Mouse (Mus musculus): ENCODE measurements at regions not wholly inside any gene's neighbourhood (a gene's known extent, or its start where the extent isn't known, plus 50 kb on each side); places are given as distances from the start of the nearest gene placed in this dataset.

DNA sequence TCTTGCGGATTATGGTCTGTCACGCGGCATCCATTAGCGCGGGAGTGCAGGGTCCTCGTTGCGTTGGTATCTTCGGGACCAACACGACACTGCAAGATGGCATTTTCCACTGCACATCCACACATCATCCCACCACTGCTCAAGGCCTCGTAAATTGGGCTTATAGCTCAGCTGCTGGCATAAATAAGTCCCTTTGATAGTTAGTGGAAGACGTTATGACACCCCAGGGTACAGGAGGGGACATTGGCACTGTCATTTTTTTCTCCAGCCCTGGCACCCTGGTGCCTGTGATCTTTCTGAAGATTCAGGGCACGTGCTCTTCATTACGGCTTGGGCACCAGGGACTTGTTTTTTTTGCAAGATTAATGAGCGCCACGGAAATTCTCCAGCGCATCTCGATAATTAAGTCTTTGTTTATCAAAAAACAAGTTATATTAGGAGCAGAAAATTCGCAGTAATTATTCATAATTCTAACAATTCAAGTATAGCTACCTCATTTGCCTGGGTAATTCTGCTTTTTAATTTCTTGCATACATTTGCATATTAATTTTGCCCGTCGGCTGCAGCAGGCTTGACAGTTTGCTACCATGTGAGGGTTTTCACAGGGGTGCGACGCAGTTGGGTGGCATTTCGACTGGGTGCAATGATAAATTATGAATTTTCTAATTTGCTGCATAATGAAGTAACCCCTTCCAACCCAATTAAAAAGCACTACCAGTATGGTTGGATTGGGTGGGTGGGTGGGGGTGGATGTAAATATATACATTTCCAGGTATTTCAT, 119.1 kb downstream of the Vrk1 start:
- in situ Hi-C loops (cut with MboI, MseI), result no loop called here

- in situ Hi-C loops (cut with MboI, MseI), result no loop called here
Measured at GRCm38 (mm10) chr12:106130071-106130676, 120.1 kb downstream of the Vrk1 start.

DNA sequence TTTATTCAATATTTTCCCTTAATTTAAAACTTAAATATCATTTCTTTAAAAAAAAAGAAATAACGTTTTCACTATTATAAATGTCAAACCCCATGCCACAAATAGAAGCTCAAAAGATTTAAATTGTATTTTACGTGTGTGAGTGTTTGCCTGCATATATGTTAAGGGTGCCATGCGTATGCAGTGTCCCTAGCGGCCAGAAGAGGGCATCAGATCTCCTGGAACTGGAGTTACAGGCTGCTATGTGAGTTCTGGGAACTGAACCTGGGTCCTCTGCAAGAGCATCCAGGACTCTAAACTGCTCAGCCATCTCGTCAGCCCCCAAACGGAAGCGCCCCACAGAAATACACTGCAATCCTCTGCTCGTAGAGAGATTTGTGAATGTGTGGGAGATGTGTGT, 122.7 kb downstream of the Vrk1 start:
- in situ Hi-C loops (cut with MboI, MseI), result no loop called here

- in situ Hi-C loops (cut with MboI, MseI), result no loop called here
Measured at GRCm38 (mm10) chr12:106138466-106138865, 128.4 kb downstream of the Vrk1 start.

GRCm38 (mm10) chr12:106139491-106139890, 129.5 kb downstream of the Vrk1 start:
- in situ Hi-C loops (cut with MboI, MseI), result no loop called here

DNA sequence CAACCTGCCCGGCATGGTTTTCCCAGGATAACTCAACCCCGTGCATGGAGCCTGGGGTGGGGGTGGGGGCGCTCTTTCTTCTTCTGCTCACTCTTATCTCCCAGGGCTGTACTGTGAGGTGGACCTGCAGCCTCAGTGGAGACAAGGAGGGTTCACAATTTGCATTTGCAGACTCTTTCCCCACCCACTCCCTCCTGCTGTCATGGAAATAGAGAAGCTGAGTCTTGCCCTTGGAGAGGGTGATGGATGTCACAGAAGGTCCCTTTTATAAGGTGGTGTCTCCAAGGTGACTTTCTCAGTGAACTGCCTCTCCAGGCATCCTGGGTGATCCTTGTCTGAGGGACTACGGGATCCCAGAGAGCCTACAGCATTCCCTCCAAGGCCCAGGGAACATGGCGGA, 129.9 kb downstream of the Vrk1 start:
- in situ Hi-C loops (cut with MboI, MseI), result no loop called here

- in situ Hi-C loops (cut with MboI, MseI), result no loop called here
Measured at GRCm38 (mm10) chr12:106140671-106141070, 130.6 kb downstream of the Vrk1 start.

DNA sequence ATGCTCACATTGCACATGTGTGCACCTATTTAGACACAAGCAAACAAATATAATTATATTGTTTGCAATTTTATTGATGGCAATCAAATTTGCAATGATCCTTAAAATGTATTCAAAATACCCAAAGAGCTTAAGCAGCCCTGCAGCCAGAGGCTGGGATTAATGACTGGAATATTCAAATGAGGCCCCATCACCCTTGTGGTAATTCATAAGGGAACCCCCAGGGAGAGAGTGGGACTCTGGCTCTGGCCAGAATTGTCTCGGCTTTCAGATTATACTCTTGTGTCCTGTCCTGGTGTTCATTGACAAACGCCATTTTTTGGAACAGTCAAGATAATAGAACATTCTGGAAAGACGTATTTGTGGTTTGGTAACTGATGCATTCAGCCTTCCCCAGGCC, 133.5 kb downstream of the Vrk1 start:
- in situ Hi-C loops (cut with MboI, MseI), result no loop called here

DNA sequence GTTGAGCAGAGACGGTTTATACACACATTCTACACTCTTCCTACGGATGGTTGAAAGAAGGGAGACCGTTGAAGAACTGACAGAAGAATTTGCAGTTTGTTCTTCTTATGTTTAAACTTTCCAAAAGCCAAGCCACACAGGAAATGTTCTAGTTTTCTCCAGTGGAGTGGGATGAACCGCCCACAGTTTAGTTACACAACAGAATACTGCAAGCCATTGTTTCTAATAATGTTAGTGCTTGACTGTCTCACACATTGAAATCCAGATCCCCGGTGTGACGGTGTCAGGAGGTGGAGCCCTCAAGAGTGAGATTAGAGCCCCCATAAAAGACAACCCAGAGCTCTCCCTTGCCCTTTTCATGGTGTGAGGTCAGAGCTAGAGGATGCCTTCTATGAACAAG, 146.8 kb downstream of the Vrk1 start:
- in situ Hi-C loops (cut with MboI, MseI), result no loop called here

GRCm38 (mm10) chr12:106157827-106158226, 147.8 kb downstream of the Vrk1 start:
- in situ Hi-C loops (cut with MboI, MseI), result no loop called here

GRCm38 (mm10) chr12:106158620-106159019, 148.6 kb downstream of the Vrk1 start:
- in situ Hi-C loops (cut with MboI, MseI), result no loop called here

- in situ Hi-C loops (cut with MboI, MseI), result no loop called here
Measured at GRCm38 (mm10) chr12:106171301-106171700, 161.3 kb downstream of the Vrk1 start.

DNA sequence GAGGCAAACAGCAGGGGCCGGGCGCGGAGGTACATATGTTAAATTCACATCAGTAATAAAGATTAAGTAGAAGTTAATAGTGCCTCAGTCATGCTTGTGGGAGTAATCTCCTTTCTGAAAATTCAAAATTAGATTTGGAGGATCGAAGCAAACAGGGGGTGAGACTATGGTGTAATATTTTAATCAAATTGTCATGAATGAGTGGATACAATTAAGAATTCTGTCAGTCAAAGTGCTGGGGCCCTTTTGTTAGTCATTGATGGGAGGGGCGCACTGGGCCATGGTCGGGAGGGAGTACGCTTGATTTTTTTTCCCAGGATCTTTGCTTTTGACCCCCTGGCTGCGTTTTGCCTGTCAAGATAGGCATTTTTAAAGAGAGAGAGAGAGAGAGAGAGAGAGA, 163.2 kb downstream of the Vrk1 start:
- in situ Hi-C loops (cut with MboI, MseI), result no loop called here

DNA sequence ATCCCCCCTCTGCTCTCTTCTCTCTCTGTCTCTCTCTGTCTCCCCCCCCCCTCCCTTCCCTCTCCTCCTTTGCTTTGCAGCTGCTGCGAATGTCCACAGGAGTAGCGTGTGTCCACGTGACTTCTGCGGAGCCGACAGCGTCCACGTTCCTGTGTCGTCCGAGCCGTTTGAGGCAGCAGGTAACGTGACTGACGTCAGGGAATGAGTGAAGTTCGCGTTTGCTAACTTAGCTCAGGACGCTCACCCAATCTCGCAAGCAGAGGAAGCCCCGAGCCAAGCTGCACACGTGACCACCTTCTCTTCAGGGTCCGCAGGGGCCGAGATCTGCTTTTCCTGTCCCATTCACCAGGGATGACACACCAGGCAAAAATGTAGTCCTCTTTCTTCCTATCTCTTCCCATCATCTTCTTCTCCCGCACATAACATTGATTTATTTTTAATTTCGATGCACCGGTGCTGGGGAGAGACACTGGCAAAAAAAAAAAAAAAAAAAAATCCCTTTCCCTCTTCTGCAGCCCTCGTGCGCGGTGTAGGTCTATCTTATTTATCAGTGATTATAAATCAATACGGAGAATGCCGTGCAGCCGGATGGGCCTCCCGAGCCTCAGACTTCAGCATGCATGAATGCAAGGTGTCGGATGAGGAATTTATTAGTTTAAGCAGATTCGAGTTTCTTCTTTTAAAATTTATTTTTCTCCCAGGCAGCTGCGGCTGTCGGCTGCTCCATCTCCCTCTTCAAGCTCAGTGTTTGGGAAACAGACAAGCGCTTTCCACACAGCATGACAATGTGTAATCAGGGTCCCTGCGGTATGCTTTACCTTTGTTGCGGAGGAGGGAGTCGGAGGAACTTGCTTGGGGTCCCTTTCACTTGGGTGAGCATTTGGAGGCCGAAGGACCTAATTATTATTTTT, 164.3 kb downstream of the Vrk1 start:
- in situ Hi-C loops (cut with MboI, MseI), result no loop called here

DNA sequence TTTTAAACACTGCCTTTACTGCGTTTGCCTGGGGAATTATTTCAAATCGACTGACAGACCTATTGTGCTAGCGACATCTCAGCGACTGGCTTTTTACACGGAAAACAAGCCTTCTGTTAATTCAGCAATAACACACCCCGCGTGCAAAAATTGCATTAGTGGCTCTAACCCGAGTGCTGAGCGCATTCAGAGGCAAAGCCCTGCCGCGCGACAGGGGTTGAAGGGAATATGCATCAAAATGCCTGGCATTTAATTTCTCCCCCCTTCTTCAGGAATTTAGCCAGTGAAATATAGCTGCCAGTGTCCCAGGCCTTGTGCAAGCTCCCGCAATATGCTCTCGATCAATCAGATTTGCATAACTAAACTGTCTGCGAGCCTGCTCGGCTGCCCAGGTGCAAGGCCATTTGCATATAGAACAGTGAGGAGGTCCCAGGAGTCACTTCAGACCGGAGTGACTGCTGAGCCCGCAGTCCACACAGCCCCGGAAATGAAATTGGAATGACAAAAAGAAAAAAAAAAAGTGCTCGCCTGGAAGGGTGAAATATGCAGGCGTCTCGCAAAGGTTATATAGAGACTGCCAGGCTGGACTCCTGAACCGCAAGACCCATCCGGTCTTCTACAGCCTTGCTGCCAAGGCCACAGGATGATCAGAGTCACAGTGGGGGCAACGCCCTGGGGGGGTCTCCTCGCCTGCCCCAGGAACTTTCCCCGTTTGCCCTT, 165.1 kb downstream of the Vrk1 start:
- in situ Hi-C loops (cut with MboI, MseI), result no loop called here

GRCm38 (mm10) chr12:106177302-106177701, 167.3 kb downstream of the Vrk1 start:
- in situ Hi-C loops (cut with MboI, MseI), result no loop called here

DNA sequence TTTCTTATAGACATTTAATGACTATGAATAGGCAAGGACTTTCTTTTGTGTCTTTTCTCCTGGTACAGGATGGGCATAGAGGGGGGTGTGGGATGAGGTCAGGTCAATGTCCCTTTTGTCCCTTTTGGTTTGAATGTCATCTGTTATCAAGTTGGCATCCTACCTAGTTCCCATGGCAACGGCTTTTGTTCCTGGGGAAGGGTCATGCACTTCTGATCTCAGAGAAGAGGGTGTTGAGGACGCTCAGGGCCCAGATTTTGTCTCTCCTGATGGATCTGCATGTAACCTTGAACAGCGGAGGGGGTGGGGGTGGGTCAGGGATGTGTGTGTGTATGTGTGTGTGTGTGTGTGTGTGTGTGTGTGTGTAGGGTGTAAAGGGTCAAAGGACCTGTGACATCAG, 167.8 kb downstream of the Vrk1 start:
- in situ Hi-C loops (cut with MboI, MseI), result no loop called here

- in situ Hi-C loops (cut with MboI, MseI), result no loop called here
Measured at GRCm38 (mm10) chr12:106178688-106179205, 168.7 kb downstream of the Vrk1 start.

GRCm38 (mm10) chr12:106182923-106183322, 172.9 kb downstream of the Vrk1 start:
- in situ Hi-C loops (cut with MboI, MseI), result no loop called here

- in situ Hi-C loops (cut with MboI, MseI), result no loop called here
Measured at GRCm38 (mm10) chr12:106183973-106184372, 173.9 kb downstream of the Vrk1 start.

GRCm38 (mm10) chr12:106185398-106186077, 175.5 kb downstream of the Vrk1 start:
- in situ Hi-C loops (cut with MboI, MseI), result no loop called here

All from regulatory T cell (primary cell).